Mouse (Mus musculus) lung, postnatal 0 days (tissue): Measurements from ENCODE around the gene Arhgap15. TPM values are rescaled to one million over a fixed set of nuclear protein-coding genes. Genes with fewer than 3 reads are reported as not detected.
A peak's percentile ranks its signal among the peaks of the same experiment; 100 is the strongest.

ENCODE experiments used
- ATAC-seq: fragments of 200-750 bp; cut with Nextera tagmentation; 2 replicates; pipeline ENCODE4 v1.8.0; 2017; ENCODE audit warnings: moderate library complexity
- DNase-seq: peaks from one replicate; pipeline ENCODE4 v3.0.0-alpha.2; 2016; ENCODE audit warnings: low spot score
- H3K27ac ChIP-seq: fragments of 300-500 bp; sonication (generic); 2 replicates; pipeline ENCODE4 v1.5.1; 2014; ENCODE audit warnings: antibody characterized with exemption, mild to moderate bottlenecking, low read length, mixed read lengths
- H3K27me3 ChIP-seq: fragments of 300-500 bp; sonication (generic); replicated peaks from 2 replicates; pipeline ENCODE4 v1.6.1; 2014; ENCODE audit warnings: low read length, mixed read lengths; ENCODE audit not compliant: insufficient read depth
- H3K36me3 ChIP-seq: fragments of 300-500 bp; sonication (generic); 2 replicates; pipeline ENCODE4 v1.6.1; 2014; ENCODE audit warnings: low read length, mixed read lengths; ENCODE audit not compliant: insufficient read depth
- H3K4me1 ChIP-seq: fragments of 300-500 bp; sonication (generic); 2 replicates; pipeline ENCODE4 v1.6.1; 2014; ENCODE audit warnings: antibody characterized with exemption, low read depth, low read length, mixed read lengths; ENCODE audit not compliant: insufficient read depth
- H3K4me2 ChIP-seq: fragments of 300-500 bp; sonication (generic); replicated peaks from 2 replicates; pipeline ENCODE4 v1.6.1; 2014; ENCODE audit warnings: low read depth, mild to moderate bottlenecking, low read length, moderate library complexity, mixed read lengths
- H3K4me3 ChIP-seq: fragments of 300-500 bp; sonication (generic); 2 replicates; pipeline ENCODE4 v1.5.1; 2014; ENCODE audit warnings: low read depth, low read length
- H3K9ac ChIP-seq: fragments of 300-500 bp; sonication (generic); replicated peaks from 2 replicates; pipeline ENCODE4 v1.6.1; 2014; ENCODE audit warnings: low read depth, mild to moderate bottlenecking
- H3K9me3 ChIP-seq: fragments of 300-500 bp; sonication (generic); 2 replicates; pipeline ENCODE4 v1.6.1; 2016; ENCODE audit warnings: low read length, mixed read lengths
- CTCF ChIP-seq: IDR thresholded peaks from 2 replicates; pipeline ENCODE4 v1.5.1; 2016; ENCODE audit warnings: antibody characterized with exemption, mild to moderate bottlenecking
- EP300 ChIP-seq: IDR thresholded peaks from 2 replicates; pipeline ENCODE4 v1.6.1; 2016; ENCODE audit warnings: antibody characterized with exemption, mild to moderate bottlenecking, control low read depth
- WGBS: fragments of 180-500 bp; shearing (Covaris S2); extraction: QIAGEN DNeasy Blood & Tissue Kit; methylation state at CpG from one replicate; pipeline ENCODE4 v1.1.7; 2014; 5-methylcytosine and 5-hydroxymethylcytosine counted together
- polyA plus RNA-seq: library from polyadenylated mRNA; unstranded; fragments of >200 nt; fragmentation: Nextera tagmentation; extraction: Ambion mirVana; gene quantifications from 2 replicates; pipeline ENCODE4 v1.2.1, GENCODE M21; 2015

Arhgap15 gene
- polyA plus RNA-seq, 1 experiment from 2014 or later = 1.5 TPM

DNA sequence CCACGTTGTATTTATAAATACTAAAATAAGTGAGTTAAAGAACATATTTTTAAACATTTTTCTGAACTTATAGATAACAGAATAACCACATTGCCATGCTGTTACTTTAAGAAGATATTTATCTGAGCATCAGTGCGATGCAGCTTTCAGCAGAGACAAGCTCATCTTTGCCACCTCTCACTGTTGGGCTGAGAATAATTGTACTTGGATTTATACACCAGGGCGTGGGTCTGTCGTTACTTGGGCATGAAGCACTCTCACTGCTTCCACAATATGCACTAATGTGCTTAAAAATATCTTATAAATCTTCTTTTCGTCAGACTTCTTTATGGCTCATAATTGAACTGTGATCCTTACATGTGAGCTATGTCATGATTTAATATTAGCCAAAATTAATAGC lies 372.5 kb downstream of the Arhgap15 start:
- no peak for DNase-seq
- TF ChIP-seq CTCF (no peak), EP300 (no peak)
- WGBS = 75% methylated on average over 5 of the region's 5 CpGs

DNA sequence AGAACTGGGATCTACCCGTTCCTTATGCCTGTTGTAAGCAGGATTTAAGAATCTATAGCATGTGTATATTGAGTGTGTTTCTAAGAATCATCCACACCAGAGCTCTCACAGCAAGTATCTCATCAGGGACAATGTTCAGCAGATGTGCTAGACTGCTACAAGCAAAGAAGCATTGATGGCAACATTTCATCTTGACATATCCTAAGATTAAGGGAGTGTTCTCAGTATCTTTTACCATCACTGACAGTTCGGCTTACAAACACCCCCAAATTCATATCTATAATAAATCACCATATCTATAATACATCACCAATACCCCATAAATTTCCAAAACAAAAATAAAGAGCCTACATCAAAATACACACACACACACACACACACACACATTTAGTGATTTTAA lies 374.6 kb downstream of the Arhgap15 start:
- Histone ChIP-seq H3K36me3 (no peaks in the 10 kb centered on the region), H3K27me3 (no peaks in the 10 kb centered on the region), H3K27ac (no peak overlapping the region), H3K9ac (no peak overlapping the region), H3K4me3 (no peak overlapping the region), H3K4me2 (no peak overlapping the region), H3K4me1 (no peaks in the 10 kb centered on the region), H3K9me3 (no peaks in the 10 kb centered on the region)
- no peak for TF ChIP-seq CTCF
- no peak for TF ChIP-seq EP300
- WGBS = 52% methylated on average over 2 of the region's 2 CpGs
- ATAC-seq (no peak), DNase-seq (no peak)

More for the DNA sequence above, 372.5 kb downstream of the Arhgap15 start:
- Histone ChIP-seq H3K9me3 (no peaks in the 10 kb centered on the region), H3K27me3 (no peaks in the 10 kb centered on the region), H3K9ac (no peak overlapping the region), H3K36me3 (no peaks in the 10 kb centered on the region), H3K4me1 (no peaks in the 10 kb centered on the region), H3K27ac (no peak overlapping the region), H3K4me3 (no peak overlapping the region), H3K4me2 (no peak overlapping the region)
- no peak for ATAC-seq

DNA sequence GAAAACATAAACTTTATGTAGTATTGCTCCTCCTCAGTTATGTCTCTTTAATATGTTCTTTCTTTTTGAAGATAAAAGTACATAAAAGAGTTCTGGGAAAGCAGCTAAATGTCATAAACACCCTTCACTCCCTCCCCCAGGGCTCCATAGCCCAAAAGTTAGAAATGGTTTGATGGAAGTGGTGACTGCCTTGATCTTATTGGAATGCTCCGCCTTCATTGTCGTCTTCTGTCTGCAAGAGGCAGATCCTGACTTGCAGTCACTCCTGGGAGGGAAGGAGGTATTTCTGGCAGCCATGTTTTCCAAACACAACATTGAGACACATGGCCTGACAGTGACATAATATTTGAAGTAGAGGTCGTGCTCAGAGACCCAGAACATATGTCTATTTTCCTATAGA lies 375.5 kb downstream of the Arhgap15 start:
- no peaks in the 10 kb centered on the region for H3K4me1 ChIP-seq
- H3K27me3 ChIP-seq = no peaks in the 10 kb centered on the region
- H3K4me3 ChIP-seq = no peak overlapping the region
- no peak overlapping the region for H3K4me2 ChIP-seq
- DNase-seq = peak; percentile 53
- peak; percentile 49 for ATAC-seq
- 0 out of 2 replicates have a peak, but pooled peaks have one; percentile 13 for TF ChIP-seq EP300
- no peak for TF ChIP-seq CTCF
- no peaks in the 10 kb centered on the region for H3K9me3 ChIP-seq
- no peaks in the 10 kb centered on the region for H3K36me3 ChIP-seq
- peak overlapping the region; percentile 8; the same call in 1 of the 2 replicates for H3K27ac ChIP-seq
- WGBS = 46% methylated on average over 3 of the region's 3 CpGs
- H3K9ac ChIP-seq = no peak overlapping the region

- Histone ChIP-seq H3K4me3 (no peak overlapping the region), H3K9ac (no peak overlapping the region), H3K4me2 (no peak overlapping the region), H3K27me3 (no peaks in the 10 kb centered on the region), H3K27ac (peak overlapping the region; percentile 8; the same call in 1 of the 2 replicates), H3K9me3 (no peaks in the 10 kb centered on the region), H3K4me1 (no peaks in the 10 kb centered on the region), H3K36me3 (no peaks in the 10 kb centered on the region)
- DNase-seq = no peak
- ATAC-seq = no peak
- WGBS = 65% methylated on average over 3 of the region's 3 CpGs
- TF ChIP-seq EP300 (no peak), CTCF (no peak)
Observed at GRCm38 (mm10) chr2:44124683-44125082, 376.1 kb downstream of the Arhgap15 start.

DNA sequence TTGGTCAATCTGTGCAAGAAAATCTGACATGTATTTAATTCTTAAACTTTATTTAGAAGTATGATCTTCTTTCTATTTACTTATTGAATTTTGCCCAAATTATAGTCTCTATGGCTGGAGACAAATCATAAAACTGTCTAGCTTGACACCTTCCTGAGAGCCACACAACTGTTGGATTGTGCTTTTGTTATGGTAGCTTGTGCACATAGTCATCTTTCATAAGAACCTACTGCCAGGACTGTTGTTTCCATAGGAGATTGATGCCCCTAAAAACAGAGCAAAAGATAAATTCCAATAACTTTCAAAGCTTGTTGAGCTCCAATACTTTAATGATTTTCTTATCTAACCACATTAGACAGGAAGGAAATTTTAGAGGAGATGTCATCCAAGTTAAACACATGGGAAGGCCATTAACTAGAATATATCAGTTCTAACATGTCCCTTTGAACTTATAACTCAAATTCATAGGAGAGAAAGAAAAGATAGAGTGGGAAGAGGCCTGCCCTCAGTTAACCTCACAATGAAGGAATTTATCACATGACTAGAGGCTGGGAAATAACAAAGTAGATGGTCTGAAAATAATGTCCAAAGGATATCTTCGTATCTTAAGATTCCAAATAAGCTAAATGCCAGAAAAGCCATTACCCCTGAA lies 377.5 kb downstream of the Arhgap15 start:
- 66% methylated on average over 1 of the region's 1 CpGs for WGBS
- no peak for ATAC-seq
- TF ChIP-seq EP300 (no peak), CTCF (no peak)
- H3K9ac ChIP-seq = no peak overlapping the region
- no peaks in the 10 kb centered on the region for H3K9me3 ChIP-seq
- no peaks in the 10 kb centered on the region for H3K36me3 ChIP-seq
- H3K27me3 ChIP-seq = no peaks in the 10 kb centered on the region
- no peaks in the 10 kb centered on the region for H3K4me1 ChIP-seq
- no peak overlapping the region for H3K4me2 ChIP-seq
- no peak overlapping the region for H3K27ac ChIP-seq
- H3K4me3 ChIP-seq = no peak overlapping the region
- no peak for DNase-seq

DNA sequence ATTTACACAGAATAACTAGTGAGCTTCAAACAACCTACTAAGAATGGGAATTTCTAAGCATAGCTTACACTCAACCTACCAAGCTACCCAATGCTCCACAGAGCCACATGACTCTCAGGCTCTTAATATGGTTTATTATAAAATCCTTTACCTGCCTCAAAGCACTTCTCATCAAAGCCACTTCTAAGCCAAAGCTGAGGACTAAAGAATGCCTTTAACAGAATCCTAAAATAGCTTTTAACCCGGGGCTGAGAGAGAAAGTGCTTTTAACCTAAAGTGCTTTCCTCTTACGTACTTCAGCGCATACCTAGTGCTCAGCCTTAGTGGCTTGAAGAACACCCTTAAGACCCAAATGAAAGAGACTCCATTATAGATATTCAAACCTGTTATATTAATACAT lies 380.9 kb downstream of the Arhgap15 start:
- H3K27ac ChIP-seq = no peak overlapping the region
- no peaks in the 10 kb centered on the region for H3K36me3 ChIP-seq
- H3K4me1 ChIP-seq = no peaks in the 10 kb centered on the region
- H3K9me3 ChIP-seq = no peaks in the 10 kb centered on the region
- ATAC-seq (peak; percentile 91), DNase-seq (peak; percentile 74)
- H3K4me3 ChIP-seq = no peak overlapping the region
- H3K9ac ChIP-seq = no peak overlapping the region
- no peak overlapping the region for H3K4me2 ChIP-seq
- TF ChIP-seq EP300 (peak; percentile 66), CTCF (no peak)
- H3K27me3 ChIP-seq = no peaks in the 10 kb centered on the region
- WGBS = 69% methylated on average over 3 of the region's 3 CpGs
